Mouse (Mus musculus) stomach, postnatal 0 days (tissue): ENCODE measurements around the gene C1qtnf1.

Experiments used
- CTCF ChIP-seq: IDR thresholded peaks from 2 replicates; pipeline ENCODE4 v1.5.1; 2016; ENCODE audit warnings: antibody characterized with exemption, low read depth, mild to moderate bottlenecking, moderate library complexity
- EP300 ChIP-seq: optimal IDR thresholded peaks from 2 replicates; pipeline ENCODE3; 2016; ENCODE audit warnings: antibody characterized with exemption

DNA sequence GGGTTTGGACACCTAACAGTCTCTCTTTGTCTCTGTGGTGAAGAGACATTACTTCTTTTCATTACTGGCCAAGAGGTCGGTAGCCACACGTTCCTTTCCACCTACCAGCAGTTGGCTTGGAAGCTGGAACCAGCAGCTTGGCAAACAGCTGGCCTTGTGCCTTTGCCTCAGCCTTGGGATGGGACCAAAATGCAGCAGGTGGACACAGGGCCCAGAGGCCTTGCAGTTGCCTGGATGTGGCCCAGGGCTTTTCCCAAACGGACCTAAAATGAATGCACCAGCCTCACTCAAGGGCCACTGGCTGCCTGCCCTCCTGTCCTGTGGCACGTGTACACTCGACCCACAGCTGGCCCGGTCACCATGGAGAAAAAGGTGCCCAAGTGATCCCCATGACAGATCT is 23.2 kb downstream of the C1qtnf1 start:
- TF ChIP-seq CTCF (no peak), EP300 (no peak)
